Mouse (Mus musculus): ENCODE results near the gene Milr1.
"Not testable (repeated sequence)": the region's sequence is repeated elsewhere in the genome, so short reads cannot be mapped to it uniquely, and the experiment has no call there.

Gene Milr1

DNA sequence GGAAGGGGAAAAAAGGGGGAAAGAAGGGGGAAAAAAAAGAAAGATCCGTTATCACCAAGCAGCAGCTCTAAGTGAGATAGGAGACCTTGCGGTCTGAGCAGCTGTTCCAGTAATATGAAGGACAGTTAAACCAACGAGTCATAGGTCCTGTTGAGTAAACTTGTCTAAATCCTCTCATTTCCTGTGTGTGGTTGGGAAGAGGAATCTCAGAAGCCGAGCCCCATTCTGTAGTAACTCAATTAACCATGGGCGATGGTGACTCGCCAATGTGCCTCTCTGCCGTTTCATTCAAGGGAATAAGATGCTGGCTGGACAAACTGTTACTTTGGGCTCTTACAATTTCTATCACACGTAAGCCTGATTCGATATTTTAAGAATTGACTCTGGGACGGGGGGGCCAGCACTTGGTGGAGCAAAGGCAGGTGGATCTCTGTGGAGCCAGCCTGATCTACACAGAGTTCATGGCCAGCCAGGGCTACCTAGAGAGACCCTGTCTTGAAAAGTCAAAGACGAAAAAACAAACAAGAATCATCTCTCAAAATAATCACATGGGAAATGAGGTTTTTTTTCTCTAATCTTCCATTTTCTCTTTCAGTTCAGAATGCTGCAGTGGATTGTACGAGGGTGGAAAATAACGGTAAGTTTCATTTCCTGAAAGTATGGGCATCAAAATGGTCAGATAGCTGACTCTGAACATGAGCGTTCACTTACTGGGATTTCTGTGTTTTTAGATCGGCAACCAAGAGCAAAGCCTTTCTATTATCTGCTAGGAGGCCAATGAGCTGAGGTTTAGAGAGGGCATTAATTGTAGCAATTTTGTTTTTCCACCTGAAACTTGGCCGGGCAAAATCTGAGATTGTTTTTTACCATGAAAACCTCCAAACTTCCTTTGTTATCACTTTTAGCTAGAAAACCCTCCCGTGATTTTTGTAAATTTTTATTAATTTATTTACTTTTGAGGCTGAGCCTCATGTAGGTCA lies at the start of gene Milr1:
Milr1 (plus strand) TSS at position 188 of the 980 bp plus-strand sequence.
- in situ Hi-C loops (cut with MboI): no loop called here

DNA sequence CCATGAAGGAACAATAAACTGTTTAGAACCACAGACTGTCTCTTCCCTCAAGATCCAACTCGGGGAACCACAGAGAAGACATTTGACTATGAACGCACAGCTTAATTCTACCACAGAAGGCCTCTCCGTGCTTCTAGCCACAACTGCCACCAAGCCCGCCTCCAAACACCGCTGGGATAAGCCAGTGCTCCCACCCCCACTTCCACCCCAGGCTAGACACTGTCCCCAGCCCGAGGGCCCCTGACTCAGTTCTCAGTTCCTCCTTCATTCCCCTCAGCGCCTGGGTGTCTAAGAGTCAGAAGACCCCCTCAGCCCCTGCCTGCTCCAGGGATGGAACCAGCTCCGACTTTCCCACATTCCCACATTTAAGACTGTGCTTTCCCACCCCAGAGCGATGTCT lies 49.4 kb upstream of the Milr1 start:
- in situ Hi-C loops (cut with MboI): no loop called here

GRCm38 (mm10) chr11:106702584-106702983 lies 48.4 kb upstream of the Milr1 start:
- in situ Hi-C loops (cut with MboI): no loop called here

GRCm38 (mm10) chr11:106703931-106704330 lies 47.1 kb upstream of the Milr1 start:
- in situ Hi-C loops (cut with MboI): no loop called here

GRCm38 (mm10) chr11:106704399-106705111 lies 46.5 kb upstream of the Milr1 start:
- in situ Hi-C loops (cut with MboI): no loop called here

- in situ Hi-C loops (cut with MboI): no loop called here
These were observed 44.8 kb upstream of the Milr1 start for GRCm38 (mm10) chr11:106706212-106706611.

GRCm38 (mm10) chr11:106707085-106707484 lies 43.9 kb upstream of the Milr1 start:
- in situ Hi-C loops (cut with MboI): no loop called here

DNA sequence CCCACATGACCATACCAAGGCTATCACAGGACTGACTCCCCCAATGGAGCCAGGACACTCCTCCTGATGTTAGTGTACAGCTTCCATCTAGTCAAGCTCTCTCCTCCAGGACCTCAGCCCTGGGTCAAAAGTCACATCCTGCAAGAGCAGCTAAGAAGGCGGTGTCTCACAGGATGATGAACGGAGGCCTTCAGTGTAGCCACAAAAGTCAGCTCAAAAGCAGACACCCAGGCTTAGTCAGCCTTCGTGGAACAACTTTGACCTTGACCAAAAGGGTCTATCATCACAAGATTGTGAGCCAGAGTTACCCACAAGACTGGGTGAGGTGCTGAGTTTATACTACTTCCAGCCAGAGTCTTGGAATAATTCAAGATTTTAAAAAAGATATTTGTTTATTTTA lies 43.2 kb upstream of the Milr1 start:
- in situ Hi-C loops (cut with MboI): no loop called here

DNA sequence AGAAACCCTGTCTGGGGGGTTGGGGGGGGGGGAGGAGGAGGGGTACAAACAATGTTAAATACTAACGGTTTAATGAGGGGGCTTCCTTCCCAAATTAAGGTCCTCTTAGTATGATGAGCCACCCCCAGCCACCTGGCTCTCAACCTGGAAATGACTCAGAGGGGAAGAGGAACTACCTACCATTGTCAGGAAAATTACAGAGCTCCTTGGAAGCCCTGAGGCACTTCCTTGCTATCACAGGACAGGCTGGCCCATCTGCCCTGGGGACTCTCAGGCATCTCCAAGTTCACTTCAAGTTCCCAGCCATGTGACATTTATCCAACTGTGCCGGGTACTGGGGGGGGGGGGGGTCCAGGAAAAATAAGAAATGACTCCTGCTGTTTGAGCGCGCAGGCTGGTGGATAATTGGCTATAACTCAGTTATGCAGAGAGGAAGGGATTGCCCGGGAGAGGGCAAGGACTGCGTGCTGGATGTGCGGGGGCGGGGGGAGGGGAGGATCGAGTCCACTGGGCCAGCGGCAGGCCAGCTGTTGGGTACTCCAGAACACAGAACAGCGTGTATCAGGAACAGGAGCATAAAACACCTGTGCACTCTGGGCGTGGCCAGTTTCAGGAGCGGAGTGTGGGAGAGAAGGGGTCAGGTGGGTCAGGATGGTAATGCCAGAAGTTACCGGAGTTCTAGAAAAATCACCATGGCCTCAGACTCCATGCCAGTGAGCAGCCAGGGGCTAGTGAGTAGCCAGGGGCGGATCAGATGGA lies 41.6 kb upstream of the Milr1 start:
- in situ Hi-C loops (cut with MboI): no loop called here

- in situ Hi-C loops (cut with MboI): no loop called here
These were observed 40.2 kb upstream of the Milr1 start for GRCm38 (mm10) chr11:106710789-106711188.

DNA sequence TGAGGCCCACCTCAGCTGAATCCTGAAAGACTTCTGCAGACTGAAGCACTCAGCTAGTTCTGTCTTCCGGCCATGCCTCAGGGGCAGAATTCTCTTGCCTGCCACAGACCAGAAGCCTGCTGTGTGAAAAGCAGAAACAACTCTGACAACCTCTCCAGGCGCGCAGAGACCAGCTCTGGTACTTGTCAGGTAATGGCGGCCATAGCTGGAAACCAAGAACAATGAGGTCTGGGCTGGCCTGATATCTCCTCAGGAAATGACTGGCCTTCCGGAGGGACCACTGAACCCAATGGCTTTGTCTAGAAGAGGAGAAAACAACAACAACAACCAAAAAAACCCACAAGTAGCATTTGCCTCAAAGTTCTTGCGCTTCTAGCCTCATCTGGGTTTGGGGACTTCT lies 36.0 kb upstream of the Milr1 start:
- in situ Hi-C loops (cut with MboI): no loop called here

DNA sequence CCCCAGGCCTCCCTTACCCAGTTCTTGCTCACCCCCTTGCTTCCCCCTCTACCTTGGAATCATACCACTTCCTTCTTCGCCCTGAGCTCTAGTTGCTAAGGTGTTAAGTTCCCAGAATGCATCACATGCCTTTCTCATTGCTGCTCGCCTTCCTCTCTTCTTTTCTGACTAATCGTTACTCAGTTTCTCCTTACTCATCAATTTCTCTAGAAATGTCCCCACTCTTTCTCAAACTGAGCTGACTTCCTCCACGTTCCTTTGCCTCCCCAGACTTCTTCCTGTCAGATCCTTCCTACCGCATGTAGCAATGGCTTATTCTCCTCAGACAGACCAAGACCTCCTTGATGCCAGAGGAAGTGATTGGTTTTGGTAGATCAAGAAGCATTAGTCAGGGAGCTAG lies 34.5 kb upstream of the Milr1 start:
- in situ Hi-C loops (cut with MboI): no loop called here

- in situ Hi-C loops (cut with MboI): no loop called here
These were observed 30.6 kb upstream of the Milr1 start for GRCm38 (mm10) chr11:106720379-106720778.

GRCm38 (mm10) chr11:106722831-106723361 lies 28.1 kb upstream of the Milr1 start:
- in situ Hi-C loops (cut with MboI): no loop called here

DNA sequence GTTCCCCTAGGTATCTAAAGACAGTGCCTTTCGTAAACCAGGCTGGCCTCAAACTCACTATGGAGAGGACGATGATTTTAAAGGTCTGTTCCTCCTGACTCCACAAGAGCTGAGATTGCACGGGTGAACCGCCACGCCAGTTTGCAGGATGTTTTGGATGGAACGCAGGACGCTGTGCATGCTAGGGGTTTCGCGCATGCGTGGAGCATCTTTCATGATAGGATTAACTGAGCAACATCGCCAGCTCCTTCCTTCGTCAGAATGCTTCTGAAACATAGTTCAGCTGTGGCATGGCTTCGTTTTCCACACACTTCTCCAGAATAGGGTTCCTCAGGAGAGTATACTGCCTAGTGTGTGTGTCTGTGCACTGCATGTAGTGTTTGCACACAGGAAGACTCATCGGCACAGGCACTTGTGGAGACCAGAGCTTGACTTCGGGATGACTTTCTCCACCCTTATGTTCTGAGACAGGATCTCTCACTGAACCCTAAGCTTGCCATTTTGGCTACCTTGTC lies 27.4 kb upstream of the Milr1 start:
- in situ Hi-C loops (cut with MboI): no loop called here

GRCm38 (mm10) chr11:106724176-106724915 lies 26.7 kb upstream of the Milr1 start:
- in situ Hi-C loops (cut with MboI): no loop called here

DNA sequence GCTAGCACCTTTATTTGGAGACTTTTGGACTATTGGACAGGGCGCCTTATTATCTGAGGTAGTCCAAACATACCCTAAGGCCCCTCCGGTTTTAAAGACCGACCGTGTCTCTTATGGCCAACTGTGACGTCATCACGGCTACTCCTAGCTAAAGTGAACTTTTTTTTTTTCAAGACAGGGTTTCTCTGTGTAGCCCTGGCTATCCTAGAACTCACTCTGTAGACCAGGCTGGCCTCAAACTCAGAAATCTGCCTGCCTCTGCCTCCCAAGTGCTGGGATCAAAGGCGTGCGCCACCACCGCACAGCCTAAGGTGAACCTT lies 26.1 kb upstream of the Milr1 start:
- in situ Hi-C loops (cut with MboI): not testable (repeated sequence)

DNA sequence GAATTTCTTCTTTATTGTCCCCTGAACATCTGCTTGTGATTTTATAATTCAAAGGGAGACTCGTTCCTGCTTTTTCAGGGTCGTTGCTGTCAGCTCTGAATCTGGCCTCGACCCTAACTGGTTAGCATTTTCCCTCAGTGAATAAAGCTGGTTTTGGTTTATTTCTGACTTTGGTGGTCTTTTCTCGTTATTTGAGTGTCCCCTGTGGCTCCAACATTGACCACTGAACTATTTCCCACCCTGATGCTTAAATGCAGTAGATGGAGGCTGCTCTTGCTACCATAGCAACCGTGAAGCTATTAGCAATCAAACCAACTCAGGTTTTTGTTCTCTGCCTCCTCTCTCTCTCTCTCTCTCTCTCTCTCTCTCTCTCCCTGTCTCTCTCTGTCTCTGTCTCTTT lies 23.1 kb upstream of the Milr1 start:
- in situ Hi-C loops (cut with MboI): no loop called here

- in situ Hi-C loops (cut with MboI): no loop called here
These were observed 22.3 kb upstream of the Milr1 start for GRCm38 (mm10) chr11:106728402-106729366.

DNA sequence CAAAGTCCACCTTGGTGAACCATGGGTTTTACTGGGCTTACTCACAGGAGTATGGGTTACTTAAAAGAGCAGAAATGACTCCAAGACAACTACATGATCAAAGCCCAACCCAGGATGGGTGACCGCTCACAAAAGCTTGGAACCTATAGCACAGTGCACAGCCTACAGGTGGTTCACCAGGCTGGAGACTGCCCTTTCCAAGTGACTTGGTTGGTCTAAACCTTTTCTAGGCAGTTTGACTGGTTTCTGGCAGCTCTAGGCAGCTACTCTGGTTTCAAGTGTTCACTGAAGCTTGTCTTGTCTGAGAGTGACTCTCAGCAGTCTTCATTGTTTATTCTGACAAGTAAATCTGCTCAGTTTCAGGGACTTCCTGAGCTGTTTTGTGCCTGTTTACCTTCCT lies 21.4 kb upstream of the Milr1 start:
- in situ Hi-C loops (cut with MboI): no loop called here
